Mouse (Mus musculus): ENCODE data around the gene Ifna13. TPM values are rescaled to one million over a fixed set of nuclear protein-coding genes. Genes with fewer than 3 reads are reported as not detected.
A peak's percentile ranks its signal among the peaks of the same experiment; 100 is the strongest.

Gene Ifna13
- polyA plus RNA-seq, 1 experiment from 2014 or later: not detected

DNA sequence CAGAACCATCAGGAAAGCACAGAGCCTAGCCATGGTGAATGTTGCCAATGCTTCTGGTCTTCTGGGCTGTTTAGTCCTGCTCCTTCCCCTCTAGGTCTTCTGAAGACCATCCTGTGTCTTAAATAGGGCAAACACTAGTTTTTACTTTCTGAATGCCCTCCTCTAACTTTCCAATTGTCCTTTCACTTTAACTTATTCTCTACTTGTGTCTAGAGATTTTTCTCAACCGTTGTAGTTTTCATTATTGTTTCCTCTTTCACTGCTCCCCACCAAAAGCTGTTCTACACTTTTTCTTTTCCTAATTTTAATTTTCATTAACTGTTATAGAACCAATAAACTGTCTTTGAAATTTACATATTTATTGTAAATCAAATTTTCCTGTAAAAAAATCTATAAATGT is 32.6 kb upstream of the Ifna13 start, which contains the start of gene Ifna16:
TSS of gene Ifna16 (minus strand) at position 101 of the 400 bp plus-strand sequence.
- ATAC-seq: no peak
- Histone ChIP-seq H3K36me3 (ENCODE audit: insufficient read depth, low read length) (no peaks in the 10 kb centered on the region), H3K4me2 (replicated peaks; ENCODE audit: low read depth, low read length) (no peak within 1 kb of the TSS), H3K27me3 (replicated peaks; ENCODE audit: insufficient read depth, low read length) (no peaks in the 10 kb centered on the region), H3K9me3 (ENCODE audit: low read length) (no peaks in the 10 kb centered on the region), H3K27ac (ENCODE audit: low read length) (no peak within 1 kb of the TSS), H3K9ac (replicated peaks; ENCODE audit: low read depth) (no peak within 1 kb of the TSS), H3K4me1 (ENCODE audit: insufficient read depth, low read depth, low read length) (no peaks in the 10 kb centered on the region), H3K4me3 (ENCODE audit: low read depth, low read length) (no peak within 1 kb of the TSS)
- TF ChIP-seq EP300 (IDR thresholded peaks at IDR 0.05): no peak
- no peak for TF ChIP-seq CTCF (IDR thresholded peaks at IDR 0.05)
- 88% methylated on average over 1 of the region's 1 CpGs for WGBS
- no peak for DNase-seq (ENCODE audit: low spot score)

DNA sequence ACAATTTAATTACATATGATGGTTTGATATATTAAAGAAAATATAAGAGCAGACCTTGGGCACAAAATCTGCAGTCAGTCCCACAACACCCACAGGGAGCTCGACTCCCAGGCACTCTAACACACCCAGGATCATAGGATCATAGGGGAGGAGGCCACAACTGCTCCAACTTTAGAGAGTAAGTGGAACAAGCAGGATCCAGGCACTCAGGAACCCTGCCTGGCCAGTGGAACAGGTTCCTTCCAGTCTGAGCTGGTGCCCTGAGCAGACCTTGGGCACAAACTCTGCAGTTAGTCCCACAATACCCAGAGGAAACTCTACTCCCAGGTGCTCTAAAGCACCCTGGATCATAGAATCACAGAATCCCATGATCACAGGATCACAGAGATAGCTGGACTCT is 11.2 kb upstream of the Ifna13 start:
- H3K27ac ChIP-seq (ENCODE audit: low read length): no peak overlapping the region
- 14% methylated on average over 1 of the region's 1 CpGs for WGBS
- no peaks in the 10 kb centered on the region for H3K27me3 ChIP-seq (replicated peaks; ENCODE audit: insufficient read depth, low read length)
- ATAC-seq: no peak
- H3K4me1 ChIP-seq (ENCODE audit: insufficient read depth, low read depth, low read length): no peaks in the 10 kb centered on the region
- TF ChIP-seq CTCF (IDR thresholded peaks at IDR 0.05) (no peak), EP300 (IDR thresholded peaks at IDR 0.05) (no peak)
- H3K9me3 ChIP-seq (ENCODE audit: low read length): no peaks in the 10 kb centered on the region
- DNase-seq (ENCODE audit: low spot score): no peak
- no peak overlapping the region for H3K4me3 ChIP-seq (ENCODE audit: low read depth, low read length)
- H3K9ac ChIP-seq (replicated peaks; ENCODE audit: low read depth): no peak overlapping the region
- no peaks in the 10 kb centered on the region for H3K36me3 ChIP-seq (ENCODE audit: insufficient read depth, low read length)
- no peak overlapping the region for H3K4me2 ChIP-seq (replicated peaks; ENCODE audit: low read depth, low read length)

DNA sequence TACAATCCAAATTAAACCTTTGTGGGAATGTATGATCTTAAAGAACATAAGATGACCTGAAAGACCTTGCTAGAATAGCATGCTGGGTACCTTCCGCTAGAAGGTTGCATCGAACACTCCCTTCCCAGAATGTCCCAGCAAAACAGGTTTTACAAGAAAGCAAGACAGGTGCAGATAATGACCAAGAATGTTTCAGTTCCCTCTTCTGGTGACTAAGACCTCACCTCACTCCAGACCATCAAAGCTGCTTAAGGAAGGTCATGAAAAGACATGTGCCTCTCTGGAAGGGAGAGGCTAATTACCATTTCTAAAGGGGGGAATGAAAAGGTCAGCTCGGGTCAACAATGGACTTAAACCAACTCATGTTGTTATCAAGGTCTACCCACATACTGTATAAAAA is 9.4 kb upstream of the Ifna13 start:
- no peak overlapping the region for H3K27ac ChIP-seq (ENCODE audit: low read length)
- H3K27me3 ChIP-seq (replicated peaks; ENCODE audit: insufficient read depth, low read length): no peaks in the 10 kb centered on the region
- H3K36me3 ChIP-seq (ENCODE audit: insufficient read depth, low read length): no peaks in the 10 kb centered on the region
- no peak for ATAC-seq
- H3K9ac ChIP-seq (replicated peaks; ENCODE audit: low read depth): no peak overlapping the region
- WGBS: 73% methylated on average over 3 of the region's 3 CpGs
- no peak for TF ChIP-seq CTCF (IDR thresholded peaks at IDR 0.05)
- no peak for TF ChIP-seq EP300 (IDR thresholded peaks at IDR 0.05)
- H3K9me3 ChIP-seq (ENCODE audit: low read length): no peaks in the 10 kb centered on the region
- DNase-seq (ENCODE audit: low spot score): no peak
- no peak overlapping the region for H3K4me2 ChIP-seq (replicated peaks; ENCODE audit: low read depth, low read length)
- H3K4me1 ChIP-seq (ENCODE audit: insufficient read depth, low read depth, low read length): no peaks in the 10 kb centered on the region
- H3K4me3 ChIP-seq (ENCODE audit: low read depth, low read length): no peak overlapping the region

DNA sequence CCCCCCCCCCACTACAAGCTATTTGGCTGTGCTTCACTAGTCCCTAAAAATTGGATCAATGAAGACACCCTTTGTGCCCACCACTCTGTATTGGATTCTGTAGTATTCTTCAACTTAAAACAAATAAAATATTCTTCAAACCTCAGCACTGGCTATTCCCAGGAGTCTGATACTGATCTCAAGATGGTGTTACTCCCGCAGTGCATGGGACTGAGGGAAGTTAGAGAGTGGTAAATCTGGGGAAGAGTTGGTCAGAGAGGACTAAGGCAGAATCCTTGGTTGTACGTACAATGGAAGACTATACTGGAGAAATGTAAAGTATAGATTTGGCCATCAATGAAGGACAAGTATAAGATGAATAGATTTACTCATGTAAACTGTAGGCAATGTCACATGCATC is 1.7 kb downstream of the Ifna13 start:
- DNase-seq (ENCODE audit: low spot score): no peak
- no peaks in the 10 kb centered on the region for H3K27me3 ChIP-seq (replicated peaks; ENCODE audit: insufficient read depth, low read length)
- 14% methylated on average over 2 of the region's 2 CpGs for WGBS

DNA sequence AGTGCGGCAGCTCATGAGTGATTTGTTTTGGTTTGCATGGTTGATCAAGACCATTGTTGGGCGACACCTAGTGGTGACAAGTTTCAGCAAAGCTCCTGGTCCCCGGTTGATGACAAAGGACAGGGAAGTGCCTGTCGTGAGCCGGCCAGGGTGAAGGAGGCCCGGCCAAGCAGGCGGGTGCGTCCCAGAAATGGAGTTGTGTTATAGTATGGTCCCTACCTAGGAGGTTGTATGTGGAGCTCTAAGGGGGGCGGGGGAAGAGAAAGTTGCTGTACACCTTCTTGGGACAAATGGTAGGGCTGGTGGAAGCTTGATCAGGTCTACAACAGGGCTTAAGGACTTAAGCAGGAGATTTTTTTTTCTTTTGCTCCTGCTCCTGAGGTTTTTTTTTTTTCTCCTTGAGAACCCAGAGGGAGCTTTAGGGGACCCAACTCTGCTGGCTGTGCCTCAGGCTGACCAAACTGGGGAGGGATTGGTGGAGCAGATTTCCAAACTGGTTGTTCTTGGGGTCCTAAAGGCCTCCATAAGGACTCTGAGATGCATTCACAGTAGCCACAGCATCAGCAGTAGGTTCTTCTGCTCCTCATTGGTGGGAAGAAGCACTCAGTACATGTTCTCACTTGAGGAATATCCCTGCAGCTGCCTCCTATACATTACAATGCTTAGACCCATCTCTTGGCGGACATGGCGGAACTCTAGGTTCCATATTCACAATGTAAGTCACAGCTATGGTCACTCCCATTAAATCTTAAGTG is 3.0 kb downstream of the Ifna13 start:
- Histone ChIP-seq H3K4me2 (replicated peaks; ENCODE audit: low read depth, low read length) (peak overlapping the region; percentile 58), H3K9me3 (ENCODE audit: low read length) (no peaks in the 10 kb centered on the region), H3K4me3 (ENCODE audit: low read depth, low read length) (peak overlapping the region; percentile 47), H3K36me3 (ENCODE audit: insufficient read depth, low read length) (no peaks in the 10 kb centered on the region), H3K9ac (replicated peaks; ENCODE audit: low read depth) (no peak overlapping the region), H3K27me3 (replicated peaks; ENCODE audit: insufficient read depth, low read length) (no peaks in the 10 kb centered on the region), H3K27ac (ENCODE audit: low read length) (no peak overlapping the region), H3K4me1 (ENCODE audit: insufficient read depth, low read depth, low read length) (no peaks in the 10 kb centered on the region)
- WGBS: 6% methylated on average over 11 of the region's 11 CpGs
- ATAC-seq (peak; percentile 94), DNase-seq (ENCODE audit: low spot score) (peak; percentile 99)
- no peak for TF ChIP-seq EP300 (IDR thresholded peaks at IDR 0.05)
- peak; percentile 88 for TF ChIP-seq CTCF (IDR thresholded peaks at IDR 0.05)

More for the DNA sequence above, 1.7 kb downstream of the Ifna13 start:
- no peaks in the 10 kb centered on the region for H3K9me3 ChIP-seq (ENCODE audit: low read length)
- no peak for ATAC-seq
- no peak overlapping the region for H3K4me2 ChIP-seq (replicated peaks; ENCODE audit: low read depth, low read length)
- H3K36me3 ChIP-seq (ENCODE audit: insufficient read depth, low read length): no peaks in the 10 kb centered on the region
- no peak overlapping the region for H3K4me3 ChIP-seq (ENCODE audit: low read depth, low read length)
- no peak overlapping the region for H3K27ac ChIP-seq (ENCODE audit: low read length)
- TF ChIP-seq EP300 (IDR thresholded peaks at IDR 0.05) (no peak), CTCF (IDR thresholded peaks at IDR 0.05) (no peak)
- H3K4me1 ChIP-seq (ENCODE audit: insufficient read depth, low read depth, low read length): no peaks in the 10 kb centered on the region
- H3K9ac ChIP-seq (replicated peaks; ENCODE audit: low read depth): no peak overlapping the region

DNA sequence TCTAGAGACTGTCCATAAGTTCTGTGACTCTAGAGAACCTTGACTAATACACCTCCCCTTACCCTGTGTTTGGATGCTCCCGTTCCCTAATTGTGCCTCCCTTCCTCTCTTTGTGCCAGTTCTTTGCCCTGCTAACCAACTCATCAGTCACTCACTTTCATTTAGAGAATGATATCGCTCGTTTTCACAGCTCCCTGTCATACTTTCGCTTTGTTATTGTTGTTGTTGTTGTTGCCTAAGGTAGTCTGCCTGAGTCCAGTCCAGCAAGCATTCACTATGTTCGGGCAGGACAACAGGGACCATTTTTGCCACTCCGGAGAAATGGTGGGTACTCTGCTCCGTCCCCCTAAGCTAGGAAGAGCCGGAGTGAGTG is 3.6 kb downstream of the Ifna13 start:
- H3K9ac ChIP-seq (replicated peaks; ENCODE audit: low read depth): no peak overlapping the region

More for the DNA sequence above, 3.6 kb downstream of the Ifna13 start:
- Histone ChIP-seq H3K9me3 (ENCODE audit: low read length) (no peaks in the 10 kb centered on the region), H3K27me3 (replicated peaks; ENCODE audit: insufficient read depth, low read length) (no peaks in the 10 kb centered on the region), H3K27ac (ENCODE audit: low read length) (no peak overlapping the region), H3K4me1 (ENCODE audit: insufficient read depth, low read depth, low read length) (no peaks in the 10 kb centered on the region), H3K4me2 (replicated peaks; ENCODE audit: low read depth, low read length) (peak overlapping the region; percentile 58), H3K4me3 (ENCODE audit: low read depth, low read length) (peak overlapping the region; percentile 47), H3K36me3 (ENCODE audit: insufficient read depth, low read length) (no peaks in the 10 kb centered on the region)
- TF ChIP-seq CTCF (IDR thresholded peaks at IDR 0.05): no peak
- TF ChIP-seq EP300 (IDR thresholded peaks at IDR 0.05): no peak
- ATAC-seq: peak; percentile 8
- 44% methylated on average over 8 of the region's 8 CpGs for WGBS
- DNase-seq (ENCODE audit: low spot score): no peak

Measured in lung, postnatal 0 days (tissue).